Mouse (Mus musculus): Measurements from ENCODE around the gene Surf1. TPM values are rescaled to one million over a fixed set of nuclear protein-coding genes. Genes with fewer than 3 reads are reported as not detected.

The Surf1 gene
- 10 to 100 TPM; 46.8 to 97.0 TPM for polyA plus RNA-seq (2012; fragmentation: generic; extraction: Trizol)

GRCm38 (mm10) chr2:26915927-26916728 is at the start of gene Surf1, which contains the start of gene Surf2:
TSS of gene Surf1 (minus strand) at chr2:26916530.
TSS of gene Surf2 (plus strand) at chr2:26916367.

GRCm38 (mm10) chr2:26963923-26964723 is 47.8 kb upstream of the Surf1 start, which contains the start of gene Rexo4:
TSS of gene Rexo4 (minus strand) at chr2:26964386.

GRCm38 (mm10) chr2:26933304-26934055 is 17.1 kb upstream of the Surf1 start, which contains the start of the genes Surf4 and Stkld1:
TSS of gene Surf4 (minus strand) at chr2:26933928.
TSS of gene Stkld1 (plus strand) at chr2:26934047.

GRCm38 (mm10) chr2:26910124-26910993 is 6.0 kb downstream of the Surf1 start, which contains the start of the genes Med22 and Rpl7a:
TSS of gene Med22 (minus strand) at chr2:26910677.
TSS of gene Rpl7a (plus strand) at chr2:26910764.

GRCm38 (mm10) chr2:26902467-26903220 is 13.7 kb downstream of the Surf1 start, which contains the start of gene Surf6:
TSS of gene Surf6 (minus strand) at chr2:26902879.

GRCm38 (mm10) chr2:26864879-26865278 is 51.5 kb downstream of the Surf1 start, which contains the start of gene Abo:
TSS of gene Abo (minus strand) at chr2:26864979.

Other genes starting within 250 kb of the Surf1 start
- not detected for gene Lcn4, start 245.2 kb downstream of the Surf1 start, polyA plus RNA-seq (2012; fragmentation: generic; extraction: Trizol)
- not detected for gene Abo, start 51.6 kb downstream of the Surf1 start, polyA plus RNA-seq (2012; fragmentation: generic; extraction: Trizol)
- 10 to 100 TPM in 1 of 2 experiments, 1 to 10 TPM in 1; 6.2 to 11.8 TPM for gene Surf6, start 13.7 kb downstream of the Surf1 start, polyA plus RNA-seq (2012; fragmentation: generic; extraction: Trizol)
- 10 to 100 TPM; 18.1 to 33.0 TPM for gene Med22, start 5.9 kb downstream of the Surf1 start, polyA plus RNA-seq (2012; fragmentation: generic; extraction: Trizol)
- 1,000 to 10,000 TPM; 2,251 to 2,959 TPM for gene Rpl7a, start 5.8 kb downstream of the Surf1 start, polyA plus RNA-seq (2012; fragmentation: generic; extraction: Trizol)
- 10 to 100 TPM; 14.8 to 23.7 TPM for gene Surf2, start 163 bp downstream of the Surf1 start, polyA plus RNA-seq (2012; fragmentation: generic; extraction: Trizol)
- gene Surf4, start 17.4 kb upstream of the Surf1 start, polyA plus RNA-seq (2012; fragmentation: generic; extraction: Trizol), result 100 to 1,000 TPM in 1 of 2 experiments, 10 to 100 TPM in 1; 94.2 to 135 TPM
- under 1 TPM in 1 of 2 experiments, not detected in 1; 0.08 TPM for gene Stkld1, start 17.5 kb upstream of the Surf1 start, polyA plus RNA-seq (2012; fragmentation: generic; extraction: Trizol)
- 10 to 100 TPM; 10.3 to 29.9 TPM for gene Rexo4, start 47.9 kb upstream of the Surf1 start, polyA plus RNA-seq (2012; fragmentation: generic; extraction: Trizol)
- gene Adamts13, start 56.9 kb upstream of the Surf1 start, polyA plus RNA-seq (2012; fragmentation: generic; extraction: Trizol), result not detected
- gene Cacfd1, start 93.4 kb upstream of the Surf1 start, polyA plus RNA-seq (2012; fragmentation: generic; extraction: Trizol), result 10 to 100 TPM in 1 of 2 experiments, 1 to 10 TPM in 1; 8.0 to 30.6 TPM
- gene Slc2a6, start 111.5 kb upstream of the Surf1 start, polyA plus RNA-seq (2012; fragmentation: generic; extraction: Trizol), result under 1 TPM; 0.51 to 0.78 TPM
- not detected for gene Mymk, start 155.6 kb upstream of the Surf1 start, polyA plus RNA-seq (2012; fragmentation: generic; extraction: Trizol)
- under 1 TPM; 0.16 to 0.19 TPM for gene Adamtsl2, start 162.8 kb upstream of the Surf1 start, polyA plus RNA-seq (2012; fragmentation: generic; extraction: Trizol)
- gene Fam163b, start 226.0 kb upstream of the Surf1 start, polyA plus RNA-seq (2012; fragmentation: generic; extraction: Trizol), result not detected
- not detected for gene Dbh, start 248.7 kb upstream of the Surf1 start, polyA plus RNA-seq (2012; fragmentation: generic; extraction: Trizol)

Measured in C3H10T1/2 (cell line).